Mouse (Mus musculus) mouse embryonic stem cell (cell line): ENCODE data around the gene Cpn2.

Experiments
- in situ Hi-C, 2 experiments: fragments of 300-500 bp; cut with MboI; formaldehyde crosslinking; loops; 1 replicate in 1 of 2; 3 replicates in 1 of 2; pipeline ENCODE4 v1.14.3; 2019 to 2020; ENCODE audit warnings: low sequenced_read_pairs in 2 of 2, low pct_unique_long_range_greater_than_20kb in 1 of 2, mixed read lengths in 1 of 2; ENCODE audit not compliant: unreplicated experiment in 1 of 2

Gene Cpn2

DNA sequence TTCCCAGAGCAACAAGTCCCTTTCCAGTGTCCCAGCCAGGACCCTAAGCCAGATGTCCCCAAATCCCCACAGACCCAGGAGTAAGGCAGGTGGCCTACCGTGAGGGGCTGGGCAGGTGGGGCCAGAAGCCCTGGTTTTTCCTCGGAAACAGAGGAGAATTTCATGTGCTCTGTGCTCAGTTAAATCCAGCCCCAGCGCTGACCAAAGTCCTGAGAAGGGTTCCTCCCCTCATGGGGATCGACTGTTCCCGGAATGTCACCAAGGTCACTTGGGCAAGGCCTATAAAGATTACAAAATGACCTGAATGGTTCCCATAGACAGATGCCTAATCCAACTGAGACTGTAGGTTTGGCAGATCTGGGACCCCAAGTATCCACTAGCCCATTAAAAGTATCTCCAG is at the start of gene Cpn2:
Cpn2 (minus strand) TSS at position 141 of the 400 bp plus-strand sequence.
- in situ Hi-C loops = no loop called here

DNA sequence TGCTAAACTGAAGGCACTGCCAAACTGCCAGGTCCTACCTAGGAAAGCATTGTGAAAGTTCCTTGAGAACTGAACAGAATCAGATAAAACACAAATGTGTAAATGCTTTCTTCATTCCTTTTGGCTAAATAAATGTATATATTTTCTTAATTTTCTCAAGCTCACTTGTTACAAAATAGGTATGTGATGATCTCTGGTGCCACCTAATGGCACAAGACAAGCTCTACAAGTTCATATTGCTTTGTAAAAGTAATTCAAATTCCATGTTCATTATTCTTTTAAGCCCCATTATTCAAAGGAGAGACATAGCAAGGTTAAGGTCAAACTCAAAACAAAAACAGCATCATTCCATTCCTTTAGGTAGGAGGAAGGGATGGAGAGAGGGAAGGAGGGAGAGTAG is 46.9 kb upstream of the Cpn2 start:
- in situ Hi-C loops = no loop called here

DNA sequence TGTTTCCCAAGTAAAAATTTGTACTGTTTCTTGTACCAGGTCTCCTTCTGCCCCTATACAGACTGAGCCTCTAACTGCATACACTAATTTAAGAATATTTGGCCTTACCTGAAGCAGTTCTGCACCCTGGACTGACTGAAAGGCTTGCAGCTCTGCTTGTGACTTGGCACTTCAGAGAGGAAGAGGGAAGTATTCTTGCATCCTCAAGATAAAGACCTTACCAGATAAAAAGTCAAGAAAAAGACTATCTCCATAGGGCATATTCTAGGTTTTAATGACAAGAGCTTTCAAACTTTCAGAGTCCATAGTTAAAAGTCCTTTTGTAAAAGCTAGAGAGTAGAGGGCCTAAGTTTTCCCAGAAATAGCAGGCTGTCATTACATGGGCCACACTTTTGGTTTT is 43.3 kb upstream of the Cpn2 start, which contains the start of gene Gp5:
Gp5 (minus strand) TSS at position 133 of the 400 bp plus-strand sequence.
- in situ Hi-C loops = no loop called here

DNA sequence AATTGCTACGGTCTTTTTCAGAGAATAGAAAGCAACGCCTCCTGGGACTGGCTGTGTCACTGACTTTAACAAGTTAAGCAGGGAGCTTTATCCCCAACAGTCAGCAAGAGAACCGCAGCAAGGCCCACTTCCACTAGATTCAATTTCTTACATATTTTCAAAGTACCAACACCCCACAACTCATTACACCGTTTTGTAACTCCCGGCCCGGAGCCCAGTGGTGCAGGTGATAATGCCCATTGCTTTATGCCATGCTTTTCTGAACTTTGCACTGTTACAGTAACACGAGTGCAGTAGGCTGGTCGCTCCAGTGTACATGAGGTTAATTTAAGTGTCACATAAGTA is 42.8 kb upstream of the Cpn2 start:
- in situ Hi-C loops = no loop called here

DNA sequence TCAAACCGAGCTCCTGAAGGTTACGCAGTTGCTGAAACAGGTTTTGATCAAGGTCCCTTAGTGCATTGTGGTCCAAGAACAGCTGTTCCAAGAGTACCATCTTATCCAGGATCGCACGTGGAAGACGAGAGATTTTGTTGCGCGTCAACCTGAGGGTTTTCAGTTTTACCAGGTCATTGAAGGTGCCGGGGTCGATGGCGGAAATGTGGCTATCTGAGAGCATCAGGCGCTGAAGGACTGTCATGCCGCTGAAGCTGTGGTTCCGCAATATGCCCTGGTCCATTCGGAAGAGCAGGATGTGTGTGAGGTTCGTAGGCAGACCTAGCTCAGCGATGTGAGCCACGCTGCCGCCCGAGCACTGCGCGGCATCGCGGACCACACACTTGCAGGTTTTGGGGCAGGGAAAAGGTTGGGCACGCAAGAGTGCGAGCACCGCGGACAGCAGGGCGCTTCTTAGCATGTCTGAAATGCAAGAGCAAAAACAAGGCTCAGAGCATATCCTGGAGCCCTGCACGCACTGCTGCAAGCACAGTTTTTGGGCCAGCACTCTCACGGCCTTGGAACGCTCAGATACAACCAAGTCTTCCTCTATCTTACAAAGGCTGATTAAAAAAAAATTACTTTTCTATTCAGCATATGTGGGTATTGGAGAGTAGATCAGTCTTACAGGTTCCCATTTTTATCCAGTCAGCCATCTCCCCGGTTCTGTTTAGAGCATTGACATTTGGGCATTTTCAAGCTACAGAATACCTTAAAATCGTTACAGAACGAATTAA is 42.3 kb upstream of the Cpn2 start:
- in situ Hi-C loops = loop anchor here in 1 of 2 experiments (10.0 kb wide), 1 partner anchor 55 kb away; no protein-coding TSS in a partner anchor

DNA sequence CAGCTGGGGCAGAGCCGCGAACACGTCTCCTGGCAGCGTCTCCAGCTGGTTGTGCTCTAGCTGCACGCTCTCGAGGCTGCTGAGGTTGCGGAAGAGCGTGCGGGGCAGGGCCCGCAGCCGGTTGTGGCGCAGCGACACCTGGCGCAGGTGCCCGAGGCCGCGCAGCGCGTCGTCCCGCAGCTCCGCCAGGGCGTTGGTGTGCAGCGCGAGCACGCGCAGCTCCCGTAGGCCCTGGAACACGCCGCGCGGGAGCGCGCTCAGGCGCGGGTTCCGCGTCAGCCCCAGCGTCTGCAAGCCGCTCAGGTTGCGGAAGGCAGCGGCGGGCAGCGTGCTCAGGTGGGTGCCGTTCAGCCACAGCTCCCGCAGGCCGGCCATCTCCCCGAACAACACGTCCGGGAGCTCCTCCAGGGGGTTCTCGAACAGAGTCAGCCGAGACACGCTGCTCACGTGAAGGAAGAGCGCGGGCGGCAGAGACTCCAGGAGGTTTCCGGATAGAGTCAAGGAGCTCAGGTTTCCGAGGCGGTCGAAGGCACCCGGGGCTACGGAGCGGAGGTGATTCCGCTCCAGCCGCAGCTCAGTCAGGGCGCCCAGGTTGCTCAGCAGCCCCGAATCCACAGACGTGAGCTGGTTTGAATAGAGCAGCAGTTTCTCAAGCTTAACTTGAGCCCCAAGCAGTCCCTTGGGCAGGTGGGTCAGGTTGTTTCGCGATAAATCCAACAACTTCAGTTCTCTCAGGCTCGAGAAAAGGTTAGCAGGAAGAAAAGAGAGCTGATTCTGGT is 41.5 kb upstream of the Cpn2 start:
- in situ Hi-C loops = loop anchor here in 1 of 2 experiments (10.0 kb wide), 1 partner anchor 54 kb away; no protein-coding TSS in a partner anchor

DNA sequence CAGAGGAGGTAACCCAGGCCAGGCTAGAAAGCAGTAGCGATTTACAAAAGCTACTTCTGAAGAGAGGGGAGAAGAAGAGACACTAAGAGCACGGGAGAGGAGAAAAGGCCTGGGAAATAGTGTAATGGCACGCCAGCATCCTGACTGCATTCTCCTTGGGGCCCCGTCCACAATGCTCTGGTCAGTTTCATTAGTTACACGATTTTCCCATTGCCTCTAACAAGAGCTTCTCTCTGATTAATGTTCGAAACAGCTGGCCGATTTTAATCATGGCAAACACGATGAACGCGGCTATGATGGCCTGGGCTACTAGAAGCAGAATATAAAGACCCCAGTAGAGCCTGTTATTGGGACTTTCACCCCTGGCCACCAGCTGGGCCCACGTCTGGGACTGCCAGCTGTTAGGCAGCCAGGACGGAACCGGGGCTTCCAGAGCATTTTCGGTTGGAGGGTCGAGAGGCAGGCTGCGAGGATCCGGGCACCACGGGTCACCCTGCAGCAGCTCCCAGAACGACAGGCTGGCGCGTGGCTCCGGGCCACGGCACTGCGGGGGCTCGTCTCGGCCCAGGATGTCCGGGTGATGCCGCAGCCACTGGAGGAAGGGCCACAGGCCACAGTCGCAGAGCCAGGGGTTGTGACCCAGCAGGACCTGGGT is 40.8 kb upstream of the Cpn2 start:
- in situ Hi-C loops = loop anchor here in 1 of 2 experiments (10.0 kb wide), 1 partner anchor 53 kb away; no protein-coding TSS in a partner anchor

DNA sequence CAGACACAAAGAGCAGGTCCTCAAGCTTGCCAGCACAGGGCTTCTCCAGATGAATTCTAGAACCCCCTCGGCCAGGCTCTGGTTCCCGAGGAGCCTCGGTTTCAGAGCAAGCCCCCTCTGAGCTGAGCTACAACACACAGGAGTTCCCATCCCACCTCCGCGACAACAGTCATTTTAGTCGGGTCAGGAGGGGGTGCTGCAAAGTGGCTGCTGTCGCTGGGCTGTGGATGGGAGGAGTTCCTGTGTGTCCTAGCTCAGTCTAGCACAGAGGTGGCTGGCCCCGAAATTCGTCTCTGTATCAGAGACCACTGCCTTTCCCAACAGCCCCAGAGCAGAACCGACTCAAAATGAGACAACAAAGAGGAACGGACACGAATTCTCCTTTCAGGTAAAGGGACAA is 40.0 kb upstream of the Cpn2 start:
- in situ Hi-C loops = loop anchor here in 1 of 2 experiments (10.0 kb wide), 1 partner anchor 53 kb away; no protein-coding TSS in a partner anchor

DNA sequence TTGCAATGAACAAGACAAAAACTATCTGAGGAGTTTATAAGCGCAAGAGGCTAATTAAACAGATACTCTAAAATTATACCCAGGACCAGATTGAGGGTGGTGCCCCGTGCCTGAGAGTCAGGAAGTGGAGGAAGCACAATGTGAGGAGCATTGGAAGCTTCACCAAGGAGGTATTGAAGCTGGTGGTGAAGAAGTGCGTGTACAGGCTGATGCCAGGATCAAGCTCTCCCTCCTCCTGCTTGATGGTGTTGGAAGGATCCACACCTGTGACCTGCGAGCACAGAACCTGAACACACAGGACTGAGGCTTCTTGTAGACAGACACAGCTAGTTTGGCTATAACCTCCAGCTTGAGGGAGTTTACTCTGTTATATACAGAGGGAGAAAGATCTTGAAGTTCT is 38.8 kb upstream of the Cpn2 start:
- in situ Hi-C loops = loop anchor here in 1 of 2 experiments (10.0 kb wide), 1 partner anchor 51 kb away; no protein-coding TSS in a partner anchor

DNA sequence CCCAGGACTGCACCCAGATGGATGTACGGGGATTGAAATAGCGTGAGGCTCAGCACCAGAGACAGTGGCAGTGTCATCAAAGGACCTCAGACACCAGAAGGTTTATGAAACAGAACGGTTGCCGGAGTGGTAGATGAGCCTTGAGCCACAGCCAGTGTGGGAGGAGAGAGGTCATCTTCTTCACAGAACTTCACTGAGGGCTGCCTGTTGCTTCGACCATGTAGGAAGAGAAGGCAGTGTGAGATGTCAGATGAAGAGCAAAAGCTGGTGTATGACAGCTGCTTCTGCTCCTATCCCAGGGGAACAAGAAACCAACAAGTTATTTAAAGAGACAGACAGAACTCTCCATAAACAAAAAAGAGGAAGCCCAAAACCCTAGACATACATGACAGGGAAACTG is 36.9 kb upstream of the Cpn2 start:
- in situ Hi-C loops = loop anchor here in 1 of 2 experiments (10.0 kb wide), 1 partner anchor 49 kb away; no protein-coding TSS in a partner anchor

DNA sequence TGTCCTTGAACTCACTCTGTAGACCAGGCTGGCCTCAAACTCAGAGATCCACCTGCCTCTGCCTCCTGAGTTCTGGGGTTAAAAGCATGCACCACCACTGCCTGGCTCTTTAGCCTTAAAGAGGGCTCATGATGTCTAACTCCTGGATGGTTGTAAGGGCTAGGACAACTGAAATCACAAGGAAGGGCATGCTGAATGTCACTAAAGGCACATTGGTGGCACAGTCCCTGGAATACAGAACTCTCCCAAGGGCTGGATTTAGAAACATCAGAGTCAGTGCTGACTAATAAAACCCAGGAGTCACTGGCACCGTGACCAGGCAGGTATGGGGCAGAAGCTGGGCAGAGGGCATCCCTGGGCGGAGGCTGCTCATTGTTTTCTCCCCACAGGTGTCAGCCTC is 36.1 kb upstream of the Cpn2 start:
- in situ Hi-C loops = loop anchor here in 1 of 2 experiments (10.0 kb wide), 1 partner anchor 49 kb away; no protein-coding TSS in a partner anchor

DNA sequence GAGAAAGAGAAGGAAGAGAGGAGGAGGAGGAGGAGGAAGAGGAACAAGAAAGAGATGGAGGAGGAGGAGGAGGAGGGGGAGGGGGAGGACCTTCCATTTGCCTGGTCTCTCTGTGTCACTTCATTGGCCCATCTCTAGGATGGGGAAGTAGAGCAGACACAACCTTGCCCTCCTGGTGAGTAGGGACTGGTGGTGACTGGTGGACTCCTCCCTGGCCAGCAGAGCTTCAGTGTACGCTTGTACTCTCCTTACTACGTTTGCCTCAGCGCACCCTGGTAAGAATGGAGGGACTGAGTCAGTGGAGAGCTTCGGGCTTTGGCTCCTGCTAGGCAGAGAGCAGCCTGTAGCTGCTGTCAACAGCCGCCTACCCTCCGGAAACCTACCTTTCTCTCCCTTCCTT is 35.4 kb upstream of the Cpn2 start:
- in situ Hi-C loops = loop anchor here in 1 of 2 experiments (10.0 kb wide), 1 partner anchor 48 kb away; no protein-coding TSS in a partner anchor

DNA sequence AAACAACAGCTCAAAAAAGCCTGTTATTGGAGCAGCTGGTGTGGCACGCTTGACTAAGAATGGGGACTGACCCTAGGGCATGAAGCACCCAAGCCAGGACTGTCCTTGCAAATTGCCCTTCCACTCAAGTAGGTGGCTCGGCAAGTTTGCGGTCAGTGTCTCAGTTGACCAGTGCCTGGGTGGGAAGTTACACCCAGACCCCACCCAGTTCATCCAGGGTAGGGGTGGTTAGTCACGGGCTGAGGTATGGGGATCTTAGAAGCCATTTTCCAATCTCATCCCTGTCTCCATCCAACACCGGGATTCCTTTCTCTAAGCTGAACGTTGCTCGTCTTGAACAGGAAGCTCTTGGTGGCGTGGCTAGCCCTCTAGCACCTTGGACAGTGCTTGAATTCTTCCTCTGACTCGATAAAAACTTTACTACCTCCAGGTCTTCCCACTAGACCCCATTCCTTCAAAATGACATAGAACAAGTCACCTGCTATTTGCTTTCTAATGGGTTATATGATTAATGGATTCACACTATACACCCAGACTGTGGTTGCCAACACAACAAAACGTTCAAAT is 32.5 kb upstream of the Cpn2 start:
- in situ Hi-C loops = loop anchor here in 1 of 2 experiments (10.0 kb wide), 1 partner anchor 45 kb away; no protein-coding TSS in a partner anchor

DNA sequence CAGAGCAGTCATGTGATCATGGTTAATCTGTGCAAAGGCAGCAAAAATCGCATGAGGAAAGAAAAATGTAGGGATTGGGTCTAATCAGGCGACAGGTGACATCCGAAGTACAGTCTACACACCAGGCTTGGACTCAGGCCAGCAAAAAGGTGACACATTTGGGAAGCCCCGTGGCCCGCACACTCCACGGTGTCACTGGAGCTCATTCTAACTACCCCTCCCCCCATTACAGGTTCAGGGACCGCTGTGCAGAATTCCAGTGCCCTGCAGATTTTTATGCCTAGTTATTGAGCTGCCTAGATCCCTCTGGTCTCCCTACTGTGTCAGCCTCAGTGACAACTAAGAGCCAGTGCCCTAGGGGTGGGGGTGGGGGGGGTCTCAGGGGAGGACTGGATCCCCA is 30.2 kb upstream of the Cpn2 start:
- in situ Hi-C loops = no loop called here

DNA sequence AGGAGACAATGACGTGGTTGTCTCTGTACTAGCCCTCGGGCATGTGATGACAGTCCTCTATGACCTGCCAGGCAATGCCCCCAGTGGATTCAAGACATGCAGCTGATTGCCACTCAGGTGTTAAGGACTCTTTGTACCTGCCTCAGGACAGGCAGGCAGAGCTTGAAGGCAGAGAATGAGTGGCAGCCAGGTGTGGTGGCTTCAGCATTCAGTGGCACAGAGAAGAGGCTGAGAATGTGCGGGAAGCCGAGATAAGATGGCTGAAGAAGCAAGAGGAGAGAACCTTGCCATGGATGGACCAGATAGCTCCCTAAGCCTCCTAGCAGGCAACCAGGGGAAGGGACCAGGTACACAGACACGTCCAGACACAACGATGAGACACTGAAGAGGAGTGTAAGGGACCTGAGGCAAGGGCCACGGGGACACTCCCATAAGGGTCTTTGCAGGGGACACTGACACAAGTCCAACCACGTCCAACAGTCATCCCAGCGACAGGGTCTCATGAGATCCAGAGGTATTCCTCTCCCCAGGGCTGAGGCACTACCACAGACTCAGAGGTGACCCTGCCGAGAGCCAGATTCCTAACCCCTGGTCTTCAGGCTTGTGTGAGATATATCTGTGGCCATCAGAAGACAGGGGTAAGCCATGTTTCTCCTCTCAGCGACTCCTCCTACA is 29.4 kb upstream of the Cpn2 start:
- in situ Hi-C loops = no loop called here

DNA sequence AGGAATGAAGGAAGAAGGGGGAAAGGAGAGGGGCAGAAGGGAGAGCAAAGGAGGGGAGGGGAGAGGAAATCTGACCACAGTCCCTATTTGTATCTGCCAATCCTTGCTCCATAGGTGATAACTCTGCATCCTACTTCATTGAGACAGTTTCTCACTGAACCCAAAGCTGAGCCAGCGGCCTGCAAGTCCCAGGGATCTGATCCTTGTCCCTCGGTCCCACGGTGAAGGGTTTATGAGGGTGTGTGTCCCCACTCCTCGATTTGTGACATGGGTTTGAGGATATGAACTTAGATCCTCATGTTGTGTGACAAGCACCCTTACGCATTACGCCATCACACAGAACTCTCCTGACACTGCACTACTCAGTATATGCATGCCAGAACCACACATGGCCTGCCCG is 27.8 kb upstream of the Cpn2 start:
- in situ Hi-C loops = no loop called here

DNA sequence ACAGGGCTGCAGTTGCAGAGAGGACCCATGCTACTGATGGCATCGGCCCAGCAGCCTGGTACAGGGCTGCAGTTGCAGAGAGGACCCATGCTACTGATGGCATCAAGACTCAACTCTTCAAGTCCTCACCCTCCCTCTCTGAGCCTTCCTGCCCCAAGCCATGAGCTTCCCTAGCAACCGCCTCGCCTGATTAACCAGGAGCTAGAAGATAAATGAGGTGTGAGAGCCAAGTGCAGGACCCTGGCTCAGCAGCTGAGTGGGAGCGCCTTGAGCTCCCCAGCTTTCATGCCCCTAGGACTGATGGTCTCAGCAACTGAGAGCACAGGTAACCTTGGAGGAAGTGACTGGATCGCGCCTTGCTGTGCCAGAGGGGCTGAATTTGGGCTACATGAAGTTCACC is 23.1 kb upstream of the Cpn2 start:
- in situ Hi-C loops = no loop called here

DNA sequence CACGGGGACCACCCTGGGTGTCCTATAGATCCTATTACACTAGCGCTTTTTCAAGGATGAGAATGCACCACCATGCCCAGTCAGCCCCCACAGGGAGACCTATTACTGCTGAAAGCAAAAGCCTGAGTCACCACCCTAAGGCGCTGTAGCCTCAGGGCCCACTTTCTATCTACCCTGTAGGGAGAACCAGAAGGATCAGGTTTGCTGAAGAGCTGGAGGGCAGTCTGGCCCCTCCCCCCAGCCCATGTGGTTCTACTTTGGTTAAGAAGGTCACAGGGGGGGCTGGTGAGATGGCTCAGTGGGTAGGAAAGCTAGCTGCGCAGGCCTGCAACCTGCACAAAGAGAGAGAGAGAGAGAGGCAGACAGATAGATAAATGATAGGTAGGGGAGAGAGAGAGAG is 18.4 kb upstream of the Cpn2 start:
- in situ Hi-C loops = no loop called here
